Mouse (Mus musculus) liver, postnatal 0 days (tissue): Measurements from ENCODE around the gene Siah2.

Experiments
- CTCF ChIP-seq: sonication (generic); IDR thresholded peaks from 2 replicates; pipeline ENCODE4 v1.5.1; 2016; ENCODE audit warnings: antibody characterized with exemption, low read depth
- EP300 ChIP-seq: IDR thresholded peaks from 2 replicates; pipeline ENCODE4 v1.6.1; 2016; ENCODE audit warnings: antibody characterized with exemption, low read depth, mild to moderate bottlenecking

- TF ChIP-seq CTCF, result no peak
- TF ChIP-seq EP300, result no peak
Measured at GRCm38 (mm10) chr3:58723656-58724055, 31.5 kb upstream of the Siah2 start.
